Mouse (Mus musculus) lung, postnatal 0 days (tissue): ENCODE data around the gene Simc1.

Source experiments
- CTCF ChIP-seq: IDR thresholded peaks from 2 replicates; pipeline ENCODE4 v1.5.1; 2016; ENCODE audit warnings: antibody characterized with exemption, mild to moderate bottlenecking
- EP300 ChIP-seq: IDR thresholded peaks from 2 replicates; pipeline ENCODE4 v1.6.1; 2016; ENCODE audit warnings: antibody characterized with exemption, mild to moderate bottlenecking, control low read depth

DNA sequence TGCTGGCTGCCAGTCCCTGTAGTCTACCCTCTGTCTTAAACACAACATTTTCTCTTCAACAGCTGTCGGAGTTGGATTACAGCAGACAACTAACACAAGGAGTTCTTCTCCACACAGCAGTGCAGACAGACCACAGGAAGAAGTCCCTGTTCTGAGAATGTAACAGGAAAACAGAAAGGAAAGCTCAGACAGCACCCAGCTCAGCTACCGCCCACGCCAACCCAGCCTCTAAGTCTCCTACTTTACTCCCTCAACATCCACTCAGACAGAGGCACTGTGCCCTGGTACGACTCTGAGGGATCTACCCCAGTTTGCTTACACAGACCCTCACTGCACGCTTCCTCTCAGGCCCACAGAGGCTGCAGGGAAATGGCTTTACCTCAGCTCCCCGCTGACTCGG, 57.0 kb downstream of the Simc1 start:
- no peak for TF ChIP-seq CTCF
- no peak for TF ChIP-seq EP300
